Mouse (Mus musculus) heart, embryonic 10.5 days (tissue): ENCODE data around the gene Rgs4. TPM values are rescaled to one million over a fixed set of nuclear protein-coding genes. Genes with fewer than 3 reads are reported as not detected.

Experiments used
- DNase-seq: peaks from one replicate; pipeline ENCODE4 v3.0.0-alpha.2; 2017; ENCODE audit warnings: low spot score
- H3K27ac ChIP-seq: fragments of 300-500 bp; sonication (generic); 2 replicates; pipeline ENCODE4 v1.5.1; 2016; ENCODE audit warnings: mild to moderate bottlenecking
- H3K27me3 ChIP-seq: fragments of 300-500 bp; sonication (generic); 2 replicates; pipeline ENCODE4 v1.6.1; 2016; ENCODE audit warnings: mild to moderate bottlenecking; ENCODE audit not compliant: poor library complexity, insufficient read depth, severe bottlenecking
- H3K36me3 ChIP-seq: fragments of 300-500 bp; sonication (generic); 2 replicates; pipeline ENCODE4 v1.6.1; 2016; ENCODE audit warnings: mild to moderate bottlenecking, moderate library complexity
- H3K4me1 ChIP-seq: fragments of 300-500 bp; sonication (generic); 2 replicates; pipeline ENCODE4 v1.6.1; 2016; ENCODE audit warnings: mild to moderate bottlenecking
- H3K4me3 ChIP-seq: fragments of 300-500 bp; sonication (generic); 2 replicates; pipeline ENCODE4 v1.5.1; 2016; ENCODE audit warnings: mild to moderate bottlenecking, moderate library complexity
- H3K9me3 ChIP-seq: fragments of 300-500 bp; sonication (generic); 2 replicates; pipeline ENCODE4 v1.6.1; 2016; ENCODE audit warnings: mild to moderate bottlenecking, moderate library complexity
- WGBS: fragments of 180-500 bp; shearing (Covaris S2); methylation state at CpG from one replicate; pipeline ENCODE4 v1.1.7; 2016; 5-methylcytosine and 5-hydroxymethylcytosine counted together
- polyA plus RNA-seq: library from polyadenylated mRNA; unstranded; fragments of >200 nt; fragmentation: Nextera tagmentation; extraction: Ambion mirVana; gene quantifications from 2 replicates; pipeline ENCODE4 v1.2.1, GENCODE M21; 2016

The Rgs4 gene
- polyA plus RNA-seq = 1.2 and 3.6 TPM in 2 replicates

DNA sequence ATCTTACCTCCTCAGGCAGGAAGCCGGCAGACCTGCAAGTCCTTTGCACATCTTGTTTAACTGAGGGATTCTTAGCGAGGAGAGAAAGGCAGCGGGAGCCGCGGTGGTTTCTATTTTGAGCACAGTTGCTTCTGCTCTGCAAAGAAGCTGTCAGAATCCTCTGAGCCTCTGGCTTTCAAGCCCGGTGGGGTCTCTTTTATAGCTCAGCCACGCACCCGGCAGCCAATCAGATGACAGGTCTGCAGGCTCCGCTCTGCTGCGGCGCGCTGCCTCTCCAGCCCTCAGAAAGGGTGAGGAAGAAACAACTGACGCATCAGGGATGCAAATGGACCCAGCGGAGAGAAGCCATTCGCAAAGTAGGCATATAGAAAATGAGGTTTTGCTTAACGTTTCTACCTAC, at the start of gene Rgs4:
TSS of gene Rgs4 (minus strand) at position 170 of the 400 bp plus-strand sequence.
- Histone ChIP-seq H3K27me3 (0 out of 2 replicates have a peak, but pooled peaks cover 3% of the 10 kb centered on the region), H3K27ac (no peak within 1 kb of the TSS), H3K4me3 (peak within 1 kb of the TSS; percentile 51), H3K36me3 (no peaks in the 10 kb centered on the region), H3K9me3 (no peaks in the 10 kb centered on the region), H3K4me1 (peaks cover 21% of the 10 kb centered on the region; the same call in 1 of the 2 replicates)
- WGBS = 2% methylated on average over 16 of the region's 16 CpGs
- peak; percentile 87 for DNase-seq

DNA sequence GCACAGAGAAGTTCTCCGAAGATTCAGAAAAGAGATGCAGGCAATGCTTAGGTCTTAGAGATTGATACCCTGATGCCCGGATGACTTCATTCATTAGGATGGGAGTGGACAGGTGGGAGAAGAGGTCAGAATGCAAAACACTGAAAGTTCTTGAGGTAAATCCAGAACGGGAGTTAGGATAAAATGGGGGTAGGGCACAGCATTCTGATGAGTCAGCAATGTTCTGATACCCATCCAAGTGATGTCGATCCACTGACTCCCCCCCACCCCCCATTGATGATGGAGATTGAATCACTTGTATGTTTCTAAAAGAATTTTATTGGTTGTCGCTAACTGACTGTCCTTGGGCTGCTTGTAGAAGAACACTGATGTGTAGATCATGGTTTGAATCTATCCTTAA, 45.0 kb upstream of the Rgs4 start:
- H3K27ac ChIP-seq = no peak overlapping the region
- H3K36me3 ChIP-seq = no peaks in the 10 kb centered on the region
- H3K27me3 ChIP-seq = no peaks in the 10 kb centered on the region
- H3K9me3 ChIP-seq = no peaks in the 10 kb centered on the region
- 80% methylated on average over 5 of the region's 5 CpGs for WGBS
- no peak overlapping the region for H3K4me3 ChIP-seq
- H3K4me1 ChIP-seq = no peaks in the 10 kb centered on the region
- no peak for DNase-seq

DNA sequence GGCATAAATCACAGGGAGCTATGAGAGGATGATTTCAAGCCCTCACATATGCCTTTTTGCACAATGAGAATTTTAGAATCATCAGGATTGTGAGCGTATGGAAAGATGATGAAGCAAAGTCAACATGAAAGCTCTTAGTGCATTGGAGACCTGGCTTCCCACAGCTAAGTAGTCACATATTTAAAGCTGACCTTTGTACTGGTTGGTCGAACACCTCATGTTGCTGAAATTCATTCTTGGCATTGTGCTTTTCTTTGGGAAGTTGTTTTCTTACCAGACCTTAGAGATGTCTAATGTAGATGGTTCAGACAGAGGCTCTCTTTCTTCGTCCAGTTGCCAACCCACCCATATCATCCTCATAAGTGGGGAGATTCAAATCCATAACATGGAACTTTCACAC, 38.5 kb upstream of the Rgs4 start:
- Histone ChIP-seq H3K27ac (no peak overlapping the region), H3K36me3 (no peaks in the 10 kb centered on the region), H3K27me3 (no peaks in the 10 kb centered on the region), H3K9me3 (no peaks in the 10 kb centered on the region), H3K4me3 (no peak overlapping the region), H3K4me1 (no peaks in the 10 kb centered on the region)
- WGBS = 85% methylated on average over 3 of the region's 3 CpGs
- DNase-seq = no peak

GRCm38 (mm10) chr1:169776566-169776965, 29.1 kb upstream of the Rgs4 start:
- no peaks in the 10 kb centered on the region for H3K36me3 ChIP-seq
- no peaks in the 10 kb centered on the region for H3K27me3 ChIP-seq
- H3K9me3 ChIP-seq = no peaks in the 10 kb centered on the region
- 66% methylated on average over 7 of the region's 7 CpGs for WGBS
- H3K4me3 ChIP-seq = no peak overlapping the region
- DNase-seq = no peak
- no peaks in the 10 kb centered on the region for H3K4me1 ChIP-seq
- no peak overlapping the region for H3K27ac ChIP-seq

DNA sequence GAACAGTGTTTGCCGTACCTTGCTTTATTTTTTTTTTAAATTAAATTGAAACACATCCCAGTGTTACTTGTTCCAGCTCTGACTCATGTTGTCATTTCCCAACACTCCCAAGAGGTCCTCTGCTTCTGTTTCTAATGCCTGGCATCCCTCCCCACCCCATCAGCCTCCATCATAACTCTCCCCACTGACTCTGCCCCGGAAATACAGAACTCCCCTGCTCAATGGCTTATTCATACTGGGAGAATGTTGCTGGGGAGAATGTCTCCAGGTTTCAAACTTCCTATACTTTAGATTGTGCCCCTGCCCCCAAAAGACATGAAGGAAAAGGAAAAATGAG, 17.1 kb upstream of the Rgs4 start:
- H3K9me3 ChIP-seq = no peaks in the 10 kb centered on the region
- no peaks in the 10 kb centered on the region for H3K4me1 ChIP-seq
- DNase-seq = no peak
- no peaks in the 10 kb centered on the region for H3K36me3 ChIP-seq
- no peaks in the 10 kb centered on the region for H3K27me3 ChIP-seq
- WGBS = 75% methylated on average over 2 of the region's 2 CpGs
- no peak overlapping the region for H3K27ac ChIP-seq
- no peak overlapping the region for H3K4me3 ChIP-seq

DNA sequence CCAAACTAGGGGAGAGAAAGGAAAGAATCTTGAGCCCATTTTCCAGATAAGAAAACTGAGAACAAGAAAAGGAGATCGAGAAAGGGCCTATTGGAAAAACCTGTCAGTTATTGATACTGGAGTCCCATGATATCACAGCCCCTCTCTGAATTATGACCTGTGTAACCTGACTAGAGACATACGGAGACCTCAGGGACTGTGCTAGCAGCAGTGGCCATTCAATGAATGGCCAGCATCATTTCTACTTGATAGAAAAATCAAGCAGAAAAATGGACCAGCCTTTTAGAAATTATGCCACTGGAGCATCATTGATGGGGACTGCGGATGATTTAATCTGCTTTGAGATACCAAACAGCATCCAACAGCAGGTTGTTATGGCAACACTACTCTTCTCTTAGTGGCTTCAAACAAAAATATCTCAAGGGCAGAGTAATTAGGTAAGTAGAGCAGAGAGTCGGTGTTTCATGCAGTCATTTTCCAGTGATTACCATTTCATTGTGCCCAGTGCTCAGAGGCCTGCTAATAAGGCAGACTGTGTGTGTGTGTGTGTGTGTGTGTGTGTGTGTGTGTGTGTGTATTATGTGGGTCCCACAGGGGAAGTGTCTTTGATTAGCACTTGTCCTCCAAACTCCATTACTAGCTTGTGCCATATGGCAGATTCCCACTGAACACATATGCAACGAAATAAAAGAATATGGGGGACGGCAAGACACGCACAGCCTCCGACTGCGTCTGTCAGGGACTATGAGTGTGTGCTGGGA, 16.6 kb upstream of the Rgs4 start:
- Histone ChIP-seq H3K27ac (no peak overlapping the region), H3K36me3 (no peaks in the 10 kb centered on the region), H3K9me3 (no peaks in the 10 kb centered on the region), H3K4me3 (no peak overlapping the region), H3K4me1 (no peaks in the 10 kb centered on the region), H3K27me3 (no peaks in the 10 kb centered on the region)
- WGBS = 89% methylated on average over 9 of the region's 9 CpGs
- DNase-seq = no peak

DNA sequence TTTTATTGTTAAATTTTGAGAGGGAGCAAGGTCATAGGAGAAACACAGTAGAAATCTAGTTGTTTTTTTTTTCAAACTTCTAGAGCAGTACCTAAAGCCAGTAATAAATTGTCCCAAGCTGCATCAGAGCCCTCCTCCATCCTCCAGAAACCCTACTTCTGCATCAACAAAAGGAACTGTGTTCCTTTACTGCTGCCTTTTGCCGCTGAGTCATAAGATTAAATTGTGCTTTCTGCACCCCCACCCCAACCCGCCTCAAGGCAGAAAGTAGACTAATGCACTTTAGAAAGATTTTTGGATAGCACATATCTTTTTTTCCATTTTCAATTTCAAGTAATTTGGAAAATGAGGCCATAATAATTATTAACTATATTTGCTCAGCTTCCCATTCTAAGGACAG, 15.1 kb upstream of the Rgs4 start:
- Histone ChIP-seq H3K27me3 (no peaks in the 10 kb centered on the region), H3K9me3 (no peaks in the 10 kb centered on the region), H3K36me3 (no peaks in the 10 kb centered on the region), H3K27ac (no peak overlapping the region), H3K4me1 (no peaks in the 10 kb centered on the region), H3K4me3 (no peak overlapping the region)
- DNase-seq = no peak
- 81% methylated on average over 2 of the region's 2 CpGs for WGBS

GRCm38 (mm10) chr1:169756532-169756931, 9.1 kb upstream of the Rgs4 start:
- DNase-seq = no peak
- Histone ChIP-seq H3K4me3 (no peak overlapping the region), H3K36me3 (no peaks in the 10 kb centered on the region), H3K27me3 (no peaks in the 10 kb centered on the region), H3K9me3 (no peaks in the 10 kb centered on the region), H3K27ac (no peak overlapping the region), H3K4me1 (no peaks in the 10 kb centered on the region)
- 48% methylated on average over 3 of the region's 3 CpGs for WGBS

DNA sequence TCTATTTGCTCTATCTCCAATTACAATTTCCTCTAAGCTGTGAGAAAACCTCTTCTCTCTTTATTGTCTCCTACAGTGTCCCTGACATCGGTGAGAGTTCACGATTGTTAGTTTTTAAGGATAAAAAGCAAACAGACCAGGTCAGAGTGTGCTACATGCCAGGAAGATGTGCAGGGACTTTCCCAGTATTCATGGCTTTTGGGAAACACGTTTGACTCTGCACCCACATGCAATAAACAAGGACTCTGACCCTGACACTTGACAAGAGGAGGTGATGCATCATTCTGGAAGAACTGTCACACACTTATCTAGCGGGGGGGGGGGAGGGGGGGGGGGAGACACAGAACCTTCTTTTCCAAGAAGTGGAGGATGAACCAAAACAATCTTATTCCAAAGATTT, 5.0 kb upstream of the Rgs4 start:
- Histone ChIP-seq H3K36me3 (no peaks in the 10 kb centered on the region), H3K27me3 (0 out of 2 replicates have a peak, but pooled peaks cover 3% of the 10 kb centered on the region), H3K4me3 (no peak overlapping the region), H3K9me3 (no peaks in the 10 kb centered on the region), H3K4me1 (0 out of 2 replicates have a peak, but pooled peaks cover 5% of the 10 kb centered on the region), H3K27ac (no peak overlapping the region)
- DNase-seq = no peak
- 28% methylated on average over 3 of the region's 4 CpGs for WGBS

DNA sequence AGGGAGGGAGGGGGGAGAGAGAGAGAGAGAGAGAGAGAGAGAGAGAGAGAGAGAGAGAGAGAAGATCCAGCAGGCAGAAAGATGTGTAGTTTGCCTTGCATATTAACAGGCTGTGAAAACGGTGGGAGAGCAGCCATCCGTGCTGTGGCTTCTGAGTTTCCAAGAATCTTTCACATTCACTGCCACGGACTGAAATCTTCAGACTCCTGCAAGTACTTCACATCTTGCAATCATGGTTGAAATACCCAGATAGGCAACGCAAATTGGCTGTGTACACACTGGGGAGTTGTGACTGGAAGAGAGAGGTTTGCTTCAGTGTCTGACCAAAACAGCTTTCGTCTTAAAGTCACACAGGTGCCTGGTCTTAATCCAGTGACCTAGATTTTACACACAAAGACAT, 997 bp upstream of the Rgs4 start:
- no peak for DNase-seq
- Histone ChIP-seq H3K27ac (no peak overlapping the region), H3K9me3 (no peaks in the 10 kb centered on the region), H3K4me3 (no peak overlapping the region), H3K27me3 (0 out of 2 replicates have a peak, but pooled peaks cover 3% of the 10 kb centered on the region), H3K4me1 (peaks cover 21% of the 10 kb centered on the region; the same call in 1 of the 2 replicates), H3K36me3 (no peaks in the 10 kb centered on the region)
- 57% methylated on average over 5 of the region's 5 CpGs for WGBS

DNA sequence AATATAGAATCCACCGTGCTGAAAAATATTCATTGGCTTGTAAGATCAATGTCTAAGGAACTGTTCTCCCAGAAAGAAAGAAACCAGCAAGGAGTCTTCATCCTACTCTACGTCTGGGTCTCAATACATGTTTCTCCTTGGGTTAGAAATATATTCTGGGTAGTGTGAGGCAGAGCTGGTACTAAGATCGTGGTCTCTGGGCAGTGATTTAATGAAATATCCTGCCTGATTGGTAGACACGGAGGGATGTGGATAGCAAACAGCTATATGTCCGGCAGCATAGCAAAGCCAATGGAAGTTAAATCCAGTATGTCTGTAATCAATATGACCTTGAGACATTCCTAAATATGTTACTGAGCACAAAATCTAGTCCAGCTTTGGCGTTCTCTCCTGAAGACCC, 460 bp upstream of the Rgs4 start:
- H3K27ac ChIP-seq = no peak overlapping the region
- peaks cover 21% of the 10 kb centered on the region; the same call in 1 of the 2 replicates for H3K4me1 ChIP-seq
- no peaks in the 10 kb centered on the region for H3K36me3 ChIP-seq
- peak overlapping the region; percentile 51 for H3K4me3 ChIP-seq
- 54% methylated on average over 6 of the region's 6 CpGs for whole genome bisulfite sequencing
- 0 out of 2 replicates have a peak, but pooled peaks cover 3% of the 10 kb centered on the region for H3K27me3 ChIP-seq
- no peak for DNase-seq
- no peaks in the 10 kb centered on the region for H3K9me3 ChIP-seq

- Histone ChIP-seq H3K27me3 (no peaks in the 10 kb centered on the region), H3K4me1 (peaks cover 5% of the 10 kb centered on the region; the same call in 1 of the 2 replicates), H3K36me3 (no peaks in the 10 kb centered on the region), H3K9me3 (no peaks in the 10 kb centered on the region), H3K27ac (no peak overlapping the region), H3K4me3 (no peak overlapping the region)
- DNase-seq = no peak
- WGBS = 88% methylated on average over 5 of the region's 5 CpGs
Observed at GRCm38 (mm10) chr1:169741147-169741546, 6.3 kb downstream of the Rgs4 start.

DNA sequence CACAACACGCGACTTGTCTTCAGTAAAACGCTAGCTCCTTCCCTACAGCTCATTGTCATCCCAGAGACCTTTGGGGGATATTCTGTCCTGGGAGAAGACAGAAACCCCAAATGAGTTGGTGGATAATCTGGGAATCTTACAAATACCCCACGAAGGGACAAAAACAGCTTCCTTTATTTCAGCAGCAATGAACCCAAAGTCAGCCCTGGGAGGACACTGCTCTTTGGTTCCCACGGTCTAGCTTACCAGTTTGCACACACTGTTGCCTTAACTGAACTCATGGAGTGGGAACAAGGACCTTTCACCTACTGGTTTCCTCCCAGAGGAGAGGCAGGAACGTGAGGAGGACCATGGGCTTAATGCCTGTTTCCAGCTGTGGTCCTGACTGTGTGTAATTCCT, 10.2 kb downstream of the Rgs4 start:
- 82% methylated on average over 6 of the region's 6 CpGs for WGBS
- no peaks in the 10 kb centered on the region for H3K4me1 ChIP-seq
- no peak for DNase-seq
- no peaks in the 10 kb centered on the region for H3K27me3 ChIP-seq
- H3K9me3 ChIP-seq = no peaks in the 10 kb centered on the region
- no peak overlapping the region for H3K4me3 ChIP-seq
- no peak overlapping the region for H3K27ac ChIP-seq
- H3K36me3 ChIP-seq = no peaks in the 10 kb centered on the region

- H3K27me3 ChIP-seq = no peaks in the 10 kb centered on the region
- H3K4me3 ChIP-seq = no peak overlapping the region
- H3K9me3 ChIP-seq = no peaks in the 10 kb centered on the region
- 79% methylated on average over 6 of the region's 6 CpGs for WGBS
- no peaks in the 10 kb centered on the region for H3K4me1 ChIP-seq
- DNase-seq = no peak
- no peaks in the 10 kb centered on the region for H3K36me3 ChIP-seq
- H3K27ac ChIP-seq = no peak overlapping the region
Observed at GRCm38 (mm10) chr1:169736139-169736538, 11.3 kb downstream of the Rgs4 start.
